Mouse (Mus musculus) liver, postnatal 0 days (tissue): ENCODE measurements around the gene Cyp2c70. TPM values are rescaled to one million over a fixed set of nuclear protein-coding genes. Genes with fewer than 3 reads are reported as not detected.
"Not testable (repeated sequence)": the region's sequence is repeated elsewhere in the genome, so short reads cannot be mapped to it uniquely, and the experiment has no call there.

Source experiments
- ATAC-seq: fragments of 200-750 bp; cut with Nextera tagmentation; 2 replicates; pipeline ENCODE4 v1.8.0; 2017; ENCODE audit warnings: mild to moderate bottlenecking, moderate library complexity
- DNase-seq: peaks from one replicate; pipeline ENCODE4 v3.0.0-alpha.2; 2016
- H3K27ac ChIP-seq: fragments of 300-500 bp; sonication (generic); 2 replicates; pipeline ENCODE4 v1.5.1; 2014; ENCODE audit warnings: antibody characterized with exemption, moderate library complexity, mild to moderate bottlenecking, low read depth
- H3K27me3 ChIP-seq: fragments of 300-500 bp; sonication (generic); 2 replicates; pipeline ENCODE4 v1.6.1; 2014; ENCODE audit warnings: low read length, control low read depth, mixed read lengths; ENCODE audit not compliant: insufficient read depth
- H3K36me3 ChIP-seq: fragments of 300-500 bp; sonication (generic); replicated peaks from 2 replicates; pipeline ENCODE4 v1.6.1; 2014; ENCODE audit warnings: mild to moderate bottlenecking, control low read depth, low read length, moderate library complexity, mixed read lengths; ENCODE audit not compliant: insufficient read depth
- H3K4me1 ChIP-seq: fragments of 300-500 bp; sonication (generic); 2 replicates; pipeline ENCODE4 v1.6.1; 2014; ENCODE audit warnings: antibody characterized with exemption, mild to moderate bottlenecking, control low read depth; ENCODE audit not compliant: insufficient read depth
- H3K4me2 ChIP-seq: fragments of 300-500 bp; sonication (generic); 2 replicates; pipeline ENCODE4 v1.6.1; 2014; ENCODE audit warnings: low read depth, mild to moderate bottlenecking, low read length, moderate library complexity, mixed read lengths
- H3K4me3 ChIP-seq: fragments of 300-500 bp; sonication (generic); 2 replicates; pipeline ENCODE4 v1.5.1; 2014; ENCODE audit warnings: low read depth, low read length
- H3K9ac ChIP-seq: fragments of 300-500 bp; sonication (generic); replicated peaks from 2 replicates; pipeline ENCODE4 v1.6.1; 2014; ENCODE audit warnings: mild to moderate bottlenecking, moderate library complexity
- H3K9me3 ChIP-seq: fragments of 300-500 bp; sonication (generic); 2 replicates; pipeline ENCODE4 v1.6.1; 2016; ENCODE audit warnings: mild to moderate bottlenecking, control low read depth, low read length, mixed read lengths
- CTCF ChIP-seq: sonication (generic); IDR thresholded peaks from 2 replicates; pipeline ENCODE4 v1.5.1; 2016; ENCODE audit warnings: antibody characterized with exemption, low read depth
- EP300 ChIP-seq: IDR thresholded peaks from 2 replicates; pipeline ENCODE4 v1.6.1; 2016; ENCODE audit warnings: antibody characterized with exemption, low read depth, mild to moderate bottlenecking
- WGBS: fragments of 180-500 bp; shearing (Covaris S2); extraction: QIAGEN DNeasy Blood & Tissue Kit; methylation state at CpG from one replicate; pipeline ENCODE4 v1.1.7; 2014; ENCODE audit not compliant: insufficient replicate concordance; 5-methylcytosine and 5-hydroxymethylcytosine counted together
- polyA plus RNA-seq: library from polyadenylated mRNA; unstranded; fragments of >200 nt; fragmentation: Nextera tagmentation; extraction: Ambion mirVana; gene quantifications from 2 replicates; pipeline ENCODE4 v1.2.1, GENCODE M21; 2015

The Cyp2c70 gene
- polyA plus RNA-seq, 1 experiment from 2014 or later = 49.8 TPM

GRCm38 (mm10) chr19:40183600-40183999 lies 3.5 kb downstream of the Cyp2c70 start:
- H3K9ac ChIP-seq = no peak overlapping the region
- 0 out of 2 replicates have a peak, but pooled peaks cover 2% of the 10 kb centered on the region for H3K4me1 ChIP-seq
- no peak overlapping the region for H3K27ac ChIP-seq
- H3K4me2 ChIP-seq = 0 out of 2 replicates have a peak overlapping the region, but pooled peaks have one; percentile 9
- WGBS = 85% methylated on average over 5 of the region's 5 CpGs
- TF ChIP-seq CTCF (no peak), EP300 (no peak)
- H3K4me3 ChIP-seq = no peak overlapping the region
- ATAC-seq = no peak
- H3K9me3 ChIP-seq = no peaks in the 10 kb centered on the region
- 0 out of 2 replicates have a peak, but pooled peaks cover 2% of the 10 kb centered on the region for H3K36me3 ChIP-seq
- DNase-seq = no peak
- H3K27me3 ChIP-seq = no peaks in the 10 kb centered on the region

DNA sequence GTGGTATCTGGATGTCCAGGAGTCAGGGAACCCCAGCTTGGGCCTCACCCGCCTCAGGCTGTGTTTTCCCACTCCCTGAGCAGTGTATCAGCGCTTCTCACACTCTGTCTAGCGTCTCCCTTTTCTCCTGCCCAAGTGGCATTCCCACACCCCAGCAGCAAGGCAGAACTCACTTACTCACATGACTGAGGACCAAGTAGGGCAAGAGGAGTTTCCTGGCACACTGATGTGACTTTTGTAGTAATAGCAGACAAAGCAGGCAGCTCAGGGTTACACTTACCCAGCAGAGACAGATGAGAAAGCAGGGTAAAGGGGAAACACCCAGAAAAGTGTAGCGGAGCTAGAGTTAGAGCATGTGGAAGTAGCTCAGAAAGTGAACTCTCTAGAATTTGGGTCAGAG lies 8.8 kb downstream of the Cyp2c70 start:
- Histone ChIP-seq H3K4me2 (no peak overlapping the region), H3K36me3 (0 out of 2 replicates have a peak, but pooled peaks cover 2% of the 10 kb centered on the region), H3K9me3 (no peaks in the 10 kb centered on the region), H3K27ac (no peak overlapping the region), H3K4me3 (no peak overlapping the region), H3K4me1 (no peaks in the 10 kb centered on the region), H3K9ac (no peak overlapping the region), H3K27me3 (no peaks in the 10 kb centered on the region)
- 66% methylated on average over 4 of the region's 4 CpGs for WGBS
- ATAC-seq (no peak), DNase-seq (no peak)
- TF ChIP-seq CTCF (no peak), EP300 (no peak)

DNA sequence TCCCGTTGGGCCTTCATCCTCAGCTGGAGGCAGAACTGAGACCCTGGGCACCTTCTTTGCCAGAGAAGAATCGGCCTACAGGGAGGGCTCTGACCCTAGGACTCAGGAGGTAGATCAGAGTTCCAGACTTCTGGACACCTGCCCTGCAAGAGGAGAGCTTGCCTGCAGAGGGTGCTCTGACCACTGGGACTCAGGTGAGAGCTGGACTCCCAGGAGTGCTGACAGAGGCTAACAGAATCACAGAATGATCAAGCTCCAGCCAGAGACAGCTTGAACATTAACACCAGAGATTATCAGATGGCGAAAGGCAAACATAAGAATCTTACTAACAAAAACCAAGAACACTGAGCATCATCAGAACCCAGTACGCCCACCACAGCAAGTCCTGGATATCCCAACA lies 18.7 kb downstream of the Cyp2c70 start:
- H3K36me3 ChIP-seq, ATAC-seq, H3K4me3 ChIP-seq, H3K9me3 ChIP-seq, H3K27me3 ChIP-seq, H3K9ac ChIP-seq, DNase-seq, H3K4me2 ChIP-seq, H3K27ac ChIP-seq, H3K4me1 ChIP-seq: not testable (repeated sequence)
- 60% methylated on average over 4 of the region's 4 CpGs for WGBS
- peak; percentile 66 for TF ChIP-seq CTCF

DNA sequence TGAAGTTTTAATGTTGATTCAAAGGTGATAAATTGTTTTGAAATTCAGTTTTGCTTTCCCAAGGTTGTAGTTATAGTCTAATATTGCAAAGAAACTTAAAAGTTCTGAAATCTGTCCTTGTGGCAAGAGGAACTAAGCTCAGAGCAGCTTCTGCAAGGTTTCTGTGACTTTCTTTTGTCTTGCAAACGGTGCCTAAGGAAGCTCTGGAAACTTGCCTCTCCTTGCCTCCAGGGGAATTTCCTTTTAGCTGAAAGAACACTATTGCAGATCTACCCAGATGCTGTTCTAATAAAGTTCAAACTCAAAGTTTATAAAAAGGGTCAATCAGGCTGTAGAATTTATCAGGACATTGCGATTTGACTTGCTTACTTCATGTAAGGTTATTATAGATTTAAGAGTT lies 60.1 kb downstream of the Cyp2c70 start:
- not testable (repeated sequence) for H3K4me1 ChIP-seq, H3K4me2 ChIP-seq, H3K27me3 ChIP-seq, DNase-seq, H3K4me3 ChIP-seq, H3K36me3 ChIP-seq, H3K9ac ChIP-seq, H3K27ac ChIP-seq, H3K9me3 ChIP-seq, ATAC-seq
- 44% methylated on average over 2 of the region's 2 CpGs for WGBS

DNA sequence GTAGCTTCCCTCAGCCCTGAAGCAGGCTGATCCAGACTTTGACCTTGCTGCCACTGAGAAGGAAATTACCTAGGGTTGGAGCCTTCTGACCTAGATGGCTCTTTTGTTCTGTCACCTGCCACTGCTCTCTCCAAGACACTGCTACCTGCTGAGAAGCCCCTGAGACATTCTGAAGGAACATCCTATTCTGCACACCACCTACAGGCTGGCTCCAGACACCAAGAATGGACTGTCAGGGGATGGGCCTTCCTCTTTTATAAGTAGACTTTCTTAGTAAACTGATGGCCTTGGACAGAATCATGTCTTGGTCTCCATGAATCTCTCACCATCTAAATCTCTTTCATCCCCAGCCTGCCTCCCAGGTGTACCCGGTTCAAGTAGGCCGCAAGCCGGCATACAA lies 62.0 kb downstream of the Cyp2c70 start:
- not testable (repeated sequence) for H3K9me3 ChIP-seq, H3K4me2 ChIP-seq, H3K4me1 ChIP-seq, H3K4me3 ChIP-seq, H3K27me3 ChIP-seq, ATAC-seq, H3K27ac ChIP-seq, H3K9ac ChIP-seq, DNase-seq, H3K36me3 ChIP-seq
- WGBS = 70% methylated on average over 3 of the region's 3 CpGs

- not testable (repeated sequence) for H3K36me3 ChIP-seq, H3K9me3 ChIP-seq, H3K4me1 ChIP-seq, DNase-seq, H3K4me2 ChIP-seq, H3K9ac ChIP-seq, H3K27ac ChIP-seq, H3K27me3 ChIP-seq, H3K4me3 ChIP-seq
- ATAC-seq = peak; percentile 51; the same call in 1 of the 2 replicates
- WGBS = 78% methylated on average over 13 of the region's 13 CpGs
Observed at GRCm38 (mm10) chr19:40119624-40120023, 67.5 kb downstream of the Cyp2c70 start.

Other genes starting within 250 kb of the Cyp2c70 start
- gene Cyp2c37, start 194.9 kb downstream of the Cyp2c70 start, polyA plus RNA-seq = 67.2 and 98.1 TPM in 2 replicates
- 6.3 and 6.5 TPM in 2 replicates for gene Cyp2c54, start 113.5 kb downstream of the Cyp2c70 start, polyA plus RNA-seq
- gene Cyp2c50, start 97.6 kb downstream of the Cyp2c70 start, polyA plus RNA-seq = 3.9 and 6.2 TPM in 2 replicates
- gene Pdlim1, start 84.5 kb upstream of the Cyp2c70 start, polyA plus RNA-seq = 80.4 and 82.1 TPM in 2 replicates